Mouse (Mus musculus) CD4-positive, CD25-positive, alpha-beta regulatory T cell, adult 4 months (primary cell): Measurements from ENCODE around the gene Hfm1. TPM values are rescaled to one million over a fixed set of nuclear protein-coding genes. Genes with fewer than 3 reads are reported as not detected.

Experiments used
- ATAC-seq: one replicate; pipeline ENCODE4 v1.8.0; 2017
- polyA plus RNA-seq, 2 experiments: library from polyadenylated mRNA; unstranded; fragments of 100-300 nt; shearing (Covaris generic); gene quantifications; one replicate each; pipeline ENCODE4 v1.2.1; 2017

Gene Hfm1
- not detected for polyA plus RNA-seq

DNA sequence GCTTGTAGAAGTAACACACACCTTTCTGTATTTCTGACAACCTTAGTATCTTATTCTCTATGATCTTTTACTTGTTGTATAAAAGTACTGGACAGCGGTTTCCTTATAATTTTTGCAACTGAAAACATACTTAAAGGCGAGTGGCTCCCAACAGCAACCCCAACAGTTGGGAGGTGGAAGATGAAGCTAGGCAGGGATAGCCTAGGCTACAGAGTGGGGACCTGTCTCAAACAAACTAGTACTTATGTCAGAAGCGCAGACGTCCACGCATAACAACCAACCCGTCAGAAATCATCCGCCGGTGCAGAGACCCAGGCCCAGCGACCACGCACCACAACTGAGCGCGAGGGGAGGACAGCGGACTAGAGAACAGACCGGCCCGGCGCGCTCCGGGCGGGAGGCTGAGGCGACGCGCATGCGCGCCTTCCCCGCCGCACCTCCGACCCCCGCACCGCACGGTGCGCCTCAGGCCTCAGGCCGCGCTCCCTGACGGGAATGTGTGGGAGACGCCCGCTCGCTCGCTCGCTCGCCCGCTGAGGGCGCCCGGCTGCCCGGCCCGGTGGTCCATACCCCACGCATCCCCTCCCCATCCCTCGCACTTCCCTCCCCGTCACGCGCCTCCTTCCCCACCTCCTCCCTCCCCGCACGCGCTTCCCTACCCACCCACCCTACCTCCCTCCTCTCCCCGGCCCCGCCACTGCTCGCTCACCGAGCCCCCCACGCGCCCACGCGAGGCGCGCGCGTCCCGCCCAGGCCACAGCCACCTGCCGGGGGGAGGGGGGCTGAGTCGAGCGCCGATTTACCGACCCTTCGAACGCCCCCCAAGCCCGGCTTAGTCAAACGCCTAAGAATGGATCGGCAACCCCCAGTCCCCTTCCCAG lies at the start of gene Hfm1:
Gene Hfm1 (minus strand): TSS at position 834 of the 881 bp plus-strand sequence.
- no peak for ATAC-seq

DNA sequence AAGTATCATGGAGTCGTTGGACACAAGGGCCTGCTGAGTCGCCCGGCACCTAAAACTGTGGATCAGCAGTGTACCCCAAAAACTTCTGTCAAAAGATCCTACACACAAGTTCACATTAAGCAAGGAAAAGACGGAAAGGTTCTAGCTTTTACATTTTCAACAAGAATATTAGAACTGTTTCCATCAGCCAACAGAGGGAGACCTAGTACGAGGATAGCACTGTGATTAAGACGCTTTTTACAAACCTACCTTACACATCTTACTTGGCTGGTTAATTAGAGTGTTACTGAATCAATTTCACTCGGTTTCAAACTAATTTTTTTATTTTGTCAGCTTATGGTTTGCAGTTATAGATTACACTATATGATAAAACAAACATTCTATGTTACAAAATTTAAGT lies 47.8 kb upstream of the Hfm1 start:
- ATAC-seq: no peak

GRCm38 (mm10) chr5:106967578-106967977 lies 41.5 kb upstream of the Hfm1 start:
- no peak for ATAC-seq

DNA sequence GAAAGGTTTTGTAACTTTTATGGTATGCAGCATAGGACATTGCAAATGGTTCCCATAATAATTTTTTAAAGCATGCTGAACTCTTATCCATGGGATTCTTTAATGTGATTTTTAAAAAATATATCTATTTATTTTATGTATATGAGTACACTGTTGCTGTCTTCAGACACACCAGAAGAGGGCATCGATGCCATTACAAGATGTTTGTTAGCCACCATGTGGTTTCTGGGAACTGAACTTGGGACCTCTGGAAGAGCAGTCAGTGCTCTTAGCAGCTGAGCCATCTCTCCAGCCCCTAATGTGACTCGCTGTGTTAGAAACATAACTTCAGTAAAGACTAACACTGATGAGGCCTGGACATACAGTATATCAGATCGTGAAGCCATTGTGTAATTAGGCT lies 40.3 kb upstream of the Hfm1 start:
- no peak for ATAC-seq

DNA sequence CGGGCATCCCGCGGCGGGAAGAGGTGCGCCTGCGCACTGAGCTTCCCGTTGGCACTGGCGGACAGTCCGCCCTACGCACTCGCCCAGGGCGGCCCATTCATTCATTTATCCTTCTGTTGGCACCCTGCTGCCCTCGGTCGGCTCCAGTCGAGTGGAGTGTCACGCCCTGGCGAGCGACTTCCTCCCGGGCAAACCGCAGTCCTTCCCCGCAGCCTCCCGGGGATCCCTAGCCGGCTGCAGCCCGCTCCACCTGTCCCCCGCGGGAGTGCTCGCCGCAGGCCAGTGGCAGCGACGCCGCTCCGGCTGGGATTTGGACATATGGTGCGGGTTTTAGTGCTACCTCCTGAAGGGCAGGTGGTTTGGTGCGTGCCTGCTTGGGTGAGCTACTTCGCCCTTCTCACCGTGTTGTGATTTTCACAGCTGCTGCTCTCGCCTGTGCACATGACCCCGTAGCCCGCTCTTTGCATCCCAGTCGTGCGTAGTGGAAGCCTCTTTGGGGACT lies 38.4 kb upstream of the Hfm1 start:
- peak; percentile 80 for ATAC-seq

DNA sequence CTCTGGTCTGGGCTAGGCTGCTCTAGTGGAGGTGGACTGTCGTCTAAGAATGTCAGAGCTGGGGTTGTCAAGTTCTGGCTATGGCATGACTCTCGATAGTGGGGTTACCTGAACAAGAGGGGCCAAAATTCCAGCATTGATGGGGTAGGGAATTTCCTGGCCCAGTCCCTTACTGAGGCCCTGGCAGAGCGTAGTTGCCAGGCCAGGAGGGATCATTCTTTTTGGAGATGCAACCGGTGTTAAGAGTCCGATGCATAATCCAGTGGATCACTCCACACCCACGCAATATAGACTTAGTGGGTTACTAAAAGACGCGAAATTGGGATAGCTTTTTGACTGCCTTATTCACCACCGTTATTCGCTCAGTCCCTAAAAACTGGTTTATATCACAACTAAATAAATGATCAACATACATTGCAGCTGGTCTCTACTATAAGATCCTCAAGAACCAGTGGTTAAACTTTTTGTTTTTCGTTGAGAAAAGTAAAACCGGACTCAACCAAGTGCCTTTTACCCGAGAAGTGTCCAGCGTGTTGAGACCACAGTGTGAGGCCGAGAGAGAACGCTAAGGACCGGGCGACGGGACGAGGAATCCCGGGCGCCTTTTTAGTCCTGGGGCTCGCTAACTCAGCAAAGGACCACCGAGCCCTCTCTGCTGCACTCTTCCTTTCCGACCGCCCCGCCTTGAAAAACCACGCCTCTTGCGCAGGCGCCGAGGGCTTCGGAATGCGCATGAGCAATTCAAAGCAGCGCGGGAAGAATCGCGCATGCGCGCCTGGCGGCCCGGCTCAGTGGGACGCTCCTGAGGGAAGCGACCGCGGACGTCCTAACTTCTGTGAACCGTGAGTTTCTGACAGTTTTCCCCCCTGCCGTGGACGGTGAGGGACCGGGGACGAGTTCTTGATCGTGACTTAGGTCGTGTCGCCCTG lies 37.7 kb upstream of the Hfm1 start, which contains the start of gene Cdc7:
Gene Cdc7 (plus strand): TSS at position 739 of the 929 bp plus-strand sequence.
- peak; percentile 80 for ATAC-seq

- no peak for ATAC-seq
These were observed 34.3 kb upstream of the Hfm1 start for GRCm38 (mm10) chr5:106960451-106960850.

DNA sequence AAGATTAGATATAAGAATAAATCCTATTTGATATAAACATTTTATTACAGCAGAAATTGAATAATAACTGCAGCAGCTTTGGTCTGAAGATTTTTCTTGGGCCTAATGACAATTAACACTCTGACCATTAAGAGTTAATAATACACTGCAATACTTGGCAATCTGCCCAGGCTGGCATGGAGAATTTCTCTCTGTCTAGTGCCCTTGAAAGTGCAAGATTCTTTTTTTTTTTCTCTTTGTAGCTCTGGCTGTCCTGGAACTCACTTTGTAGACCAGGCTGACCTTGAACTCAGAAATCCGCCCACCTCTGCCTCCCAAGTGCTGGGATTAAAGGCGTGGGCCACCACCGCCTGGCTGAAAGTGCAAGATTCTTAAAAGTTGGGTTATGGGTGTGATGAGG lies 32.9 kb upstream of the Hfm1 start:
- ATAC-seq: no peak

DNA sequence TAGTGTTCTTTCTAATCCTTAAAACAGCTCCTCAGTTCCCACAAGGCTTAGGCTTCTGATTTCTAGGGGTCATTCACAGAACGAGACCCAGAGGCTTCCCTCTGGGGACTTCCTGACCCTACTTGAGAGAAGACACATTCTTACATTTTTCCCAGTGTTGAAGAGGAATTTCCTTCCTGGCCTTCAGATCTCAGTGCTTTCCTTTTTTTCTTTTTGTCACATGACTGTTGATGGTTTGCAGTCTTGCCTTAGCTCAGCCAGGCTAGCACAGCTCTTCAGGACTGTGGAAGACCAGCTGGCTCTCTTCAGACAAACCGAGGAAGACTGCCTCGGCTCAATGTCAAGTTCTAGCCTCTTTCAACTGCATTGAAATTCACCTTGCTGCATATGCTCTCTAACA lies 30.3 kb upstream of the Hfm1 start:
- no peak for ATAC-seq

DNA sequence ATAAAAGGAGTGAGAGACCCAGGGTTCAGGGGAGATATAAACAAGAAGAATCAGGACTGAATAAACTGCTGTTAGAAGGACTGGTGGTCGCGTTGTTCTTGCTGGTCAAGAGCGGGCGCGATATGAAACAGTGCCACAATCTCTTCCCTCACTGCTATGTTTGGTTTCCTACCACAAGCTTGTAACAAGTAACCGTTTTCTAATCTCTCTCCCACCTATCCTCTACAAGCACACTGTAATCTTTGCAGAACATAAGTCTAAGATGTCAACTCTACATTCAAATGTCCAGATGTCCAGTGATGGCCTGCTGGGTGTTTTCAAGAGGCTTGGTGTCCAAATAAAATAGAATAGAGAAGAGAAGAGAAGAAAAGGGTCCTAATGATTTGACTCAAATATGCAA lies 22.6 kb upstream of the Hfm1 start:
- ATAC-seq: no peak

- no peak for ATAC-seq
These were observed 20.2 kb upstream of the Hfm1 start for GRCm38 (mm10) chr5:106946342-106946741.

DNA sequence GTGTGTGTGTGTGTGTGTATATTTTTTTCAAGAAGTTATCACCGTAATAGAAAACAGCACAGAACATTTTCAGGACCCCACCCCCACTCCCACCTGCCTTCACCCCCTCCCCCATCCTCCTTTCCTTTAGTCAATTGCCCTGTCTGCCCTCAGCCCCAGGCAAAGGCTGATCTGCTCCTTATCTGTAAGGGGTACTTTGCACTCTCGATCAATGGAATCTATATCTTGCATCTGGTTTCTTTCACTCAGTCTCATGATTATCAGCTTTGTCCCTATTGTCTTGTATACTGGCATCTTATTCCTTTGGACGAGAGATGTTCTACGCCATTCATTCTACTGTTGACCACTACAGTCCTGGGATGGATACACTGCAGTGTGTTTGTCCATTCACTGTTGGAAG lies 1.9 kb upstream of the Hfm1 start:
- no peak for ATAC-seq

- ATAC-seq: no peak
These were observed 207 bp upstream of the Hfm1 start for GRCm38 (mm10) chr5:106926369-106926686.

DNA sequence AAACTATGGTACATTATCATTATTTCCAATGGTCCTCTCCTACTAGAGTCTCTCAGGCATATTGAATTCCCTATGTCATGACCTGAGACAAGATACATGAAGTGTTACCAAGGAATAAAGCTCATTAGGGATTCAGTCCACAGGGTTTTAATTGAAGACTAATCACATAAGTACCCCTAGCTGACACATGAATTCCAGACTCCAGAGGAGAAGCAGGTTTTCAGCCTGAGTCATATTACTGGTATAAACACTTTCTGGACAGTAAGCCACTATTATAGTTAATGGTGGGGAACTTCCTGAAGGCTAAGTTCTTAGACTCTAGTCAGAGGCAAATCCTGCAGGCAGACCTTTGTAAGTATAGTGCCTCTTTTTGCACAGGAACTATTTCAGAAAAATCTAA lies 6.8 kb downstream of the Hfm1 start:
- no peak for ATAC-seq

GRCm38 (mm10) chr5:106896879-106897278 lies 29.2 kb downstream of the Hfm1 start:
- no peak for ATAC-seq

- no peak for ATAC-seq
These were observed 34.3 kb downstream of the Hfm1 start for GRCm38 (mm10) chr5:106891773-106892172.

- no peak for ATAC-seq
These were observed 38.6 kb downstream of the Hfm1 start for GRCm38 (mm10) chr5:106887303-106888071.

DNA sequence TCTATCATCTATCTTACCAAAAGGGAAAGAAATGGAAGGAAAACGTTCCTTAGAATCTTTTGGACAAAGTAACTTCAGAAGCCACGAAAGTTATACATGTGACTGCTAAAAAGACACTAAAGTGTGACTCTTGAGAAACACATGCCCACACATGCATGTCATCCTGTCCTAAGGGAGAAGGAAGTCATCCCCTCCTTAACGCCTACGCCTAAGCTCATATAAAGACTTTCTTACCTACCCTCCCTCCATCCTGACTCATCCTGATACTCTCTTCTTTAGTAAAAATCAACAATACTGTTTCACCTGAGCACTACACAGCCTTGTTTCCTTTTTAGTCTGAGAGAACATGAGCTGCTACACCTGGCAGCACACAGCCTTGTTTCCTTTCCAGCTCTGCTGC lies 40.6 kb downstream of the Hfm1 start:
- ATAC-seq: peak; percentile 65

GRCm38 (mm10) chr5:106876438-106876837 lies 49.7 kb downstream of the Hfm1 start:
- ATAC-seq: no peak

GRCm38 (mm10) chr5:106860415-106860814 lies 65.7 kb downstream of the Hfm1 start:
- peak; percentile 81 for ATAC-seq

- ATAC-seq: no peak
These were observed 72.8 kb downstream of the Hfm1 start for GRCm38 (mm10) chr5:106853284-106853683.

DNA sequence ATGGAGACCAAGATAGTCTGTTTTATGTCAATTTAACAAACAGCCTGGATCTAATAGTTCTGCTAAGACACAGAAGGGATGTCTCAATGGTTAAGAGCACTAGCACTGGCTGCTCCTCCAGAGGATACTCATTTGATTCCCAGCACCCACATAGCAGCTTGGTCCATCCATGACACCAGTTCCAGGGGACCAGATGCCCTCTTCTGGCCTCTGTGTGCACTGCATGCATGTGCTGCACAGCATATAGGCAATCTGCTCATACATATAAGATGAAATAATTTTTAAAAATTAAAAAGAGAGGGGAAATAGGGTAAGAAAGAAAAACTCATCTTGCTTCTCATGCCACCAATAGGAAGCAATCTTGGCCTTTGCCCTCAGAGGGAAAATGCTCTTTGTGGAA lies 79.1 kb downstream of the Hfm1 start:
- ATAC-seq: no peak

DNA sequence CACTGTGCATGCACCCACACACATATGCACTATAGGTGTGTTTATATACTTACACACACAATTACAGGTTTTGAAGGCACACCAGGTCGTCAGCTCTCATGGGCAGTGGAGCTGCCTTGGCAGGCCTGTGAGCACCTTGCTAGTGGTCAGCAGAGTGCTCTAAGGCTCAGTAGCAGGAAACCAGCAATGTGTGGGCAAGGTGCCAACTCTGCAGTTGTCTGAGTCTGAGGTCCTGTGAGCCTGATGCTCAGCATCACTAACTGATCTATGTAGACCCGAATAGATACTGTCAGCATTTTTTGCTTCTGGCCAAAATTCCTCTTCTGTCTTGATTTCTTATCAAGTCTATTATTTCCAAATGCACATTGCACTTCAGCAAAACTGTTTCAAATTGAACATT lies 82.2 kb downstream of the Hfm1 start:
- no peak for ATAC-seq
